Mouse (Mus musculus) brain, embryonic 14.5 days (tissue): ENCODE results near the gene Plekhb2.

Source experiments
- CTCF ChIP-seq: fragments of 200-500 bp; IDR thresholded peaks from 2 replicates; pipeline ENCODE4 v1.5.1; 2012; ENCODE audit warnings: inconsistent platforms, mild to moderate bottlenecking, moderate library complexity, borderline replicate concordance; ENCODE audit not compliant: insufficient read depth, insufficient read length; ENCODE audit errors: extremely low read depth
- POLR2A ChIP-seq: fragments of 200-500 bp; IDR thresholded peaks from 2 replicates; pipeline ENCODE4 v1.6.1; 2012; ENCODE audit warnings: mild to moderate bottlenecking, inconsistent platforms, borderline replicate concordance; ENCODE audit not compliant: poor library complexity, insufficient read depth, insufficient read length, severe bottlenecking; ENCODE audit errors: extremely low read depth

DNA sequence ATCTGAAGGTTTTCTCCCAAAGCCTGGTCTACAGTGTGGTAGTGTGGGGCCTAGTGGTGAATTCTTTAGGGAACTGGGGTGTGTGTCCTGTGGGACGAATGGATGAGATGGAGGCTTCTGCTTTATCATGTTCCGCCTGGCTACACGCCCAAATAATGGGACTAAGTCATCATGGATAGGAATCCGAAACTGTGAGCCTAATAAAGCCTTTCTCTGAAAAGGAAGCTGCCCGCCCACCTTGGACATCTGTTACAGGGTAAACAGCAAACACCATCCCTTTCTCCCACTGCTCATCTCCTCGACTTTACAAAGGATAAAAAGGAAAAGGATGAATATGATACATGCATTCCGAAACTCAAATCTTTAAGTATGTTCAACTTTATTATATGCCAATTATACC is 27.8 kb upstream of the Plekhb2 start:
- TF ChIP-seq CTCF: no peak
- no peak for TF ChIP-seq POLR2A
